Mouse (Mus musculus) hindbrain, embryonic 13.5 days (tissue): Measurements from ENCODE around the gene Upp2. TPM values are rescaled to one million over a fixed set of nuclear protein-coding genes. Genes with fewer than 3 reads are reported as not detected.

Experiments
- ATAC-seq: fragments of 200-750 bp; cut with Nextera tagmentation; 2 replicates; pipeline ENCODE4 v1.8.0; 2017; ENCODE audit warnings: moderate TSS enrichment; ENCODE audit not compliant: low FRiP score
- H3K27ac ChIP-seq: fragments of 300-500 bp; sonication (generic); 2 replicates; pipeline ENCODE4 v1.5.1; 2015; ENCODE audit warnings: inconsistent platforms, mild to moderate bottlenecking, moderate library complexity
- H3K27me3 ChIP-seq: fragments of 300-500 bp; sonication (generic); 2 replicates; pipeline ENCODE4 v1.6.1; 2015; ENCODE audit warnings: mild to moderate bottlenecking, inconsistent platforms
- H3K36me3 ChIP-seq: fragments of 300-500 bp; sonication (generic); 2 replicates; pipeline ENCODE4 v1.6.1; 2015; ENCODE audit warnings: mild to moderate bottlenecking, inconsistent platforms
- H3K4me1 ChIP-seq: fragments of 300-500 bp; sonication (generic); replicated peaks from 2 replicates; pipeline ENCODE4 v1.6.1; 2015; ENCODE audit warnings: inconsistent platforms
- H3K4me2 ChIP-seq: fragments of 300-500 bp; sonication (generic); 2 replicates; pipeline ENCODE4 v1.6.1; 2015; ENCODE audit warnings: inconsistent platforms, mild to moderate bottlenecking, moderate library complexity
- H3K4me3 ChIP-seq: fragments of 300-500 bp; sonication (generic); 2 replicates; pipeline ENCODE4 v1.5.1; 2015; ENCODE audit warnings: mild to moderate bottlenecking, inconsistent platforms
- H3K9ac ChIP-seq: fragments of 300-500 bp; sonication (generic); 2 replicates; pipeline ENCODE4 v1.6.1; 2015; ENCODE audit warnings: mild to moderate bottlenecking, inconsistent platforms
- H3K9me3 ChIP-seq: fragments of 300-500 bp; sonication (generic); 2 replicates; pipeline ENCODE4 v1.6.1; 2016; ENCODE audit warnings: inconsistent platforms
- WGBS: fragments of 180-500 bp; shearing (Covaris S2); methylation state at CpG from one replicate; pipeline ENCODE4 v1.1.7; 2015; 5-methylcytosine and 5-hydroxymethylcytosine counted together
- polyA plus RNA-seq: library from polyadenylated mRNA; unstranded; fragments of >200 nt; fragmentation: Nextera tagmentation; extraction: Ambion mirVana; gene quantifications from 2 replicates; pipeline ENCODE4 v1.2.1, GENCODE M21; 2015

Gene Upp2
- polyA plus RNA-seq, 1 experiment from 2014 or later: 13.2 TPM

DNA sequence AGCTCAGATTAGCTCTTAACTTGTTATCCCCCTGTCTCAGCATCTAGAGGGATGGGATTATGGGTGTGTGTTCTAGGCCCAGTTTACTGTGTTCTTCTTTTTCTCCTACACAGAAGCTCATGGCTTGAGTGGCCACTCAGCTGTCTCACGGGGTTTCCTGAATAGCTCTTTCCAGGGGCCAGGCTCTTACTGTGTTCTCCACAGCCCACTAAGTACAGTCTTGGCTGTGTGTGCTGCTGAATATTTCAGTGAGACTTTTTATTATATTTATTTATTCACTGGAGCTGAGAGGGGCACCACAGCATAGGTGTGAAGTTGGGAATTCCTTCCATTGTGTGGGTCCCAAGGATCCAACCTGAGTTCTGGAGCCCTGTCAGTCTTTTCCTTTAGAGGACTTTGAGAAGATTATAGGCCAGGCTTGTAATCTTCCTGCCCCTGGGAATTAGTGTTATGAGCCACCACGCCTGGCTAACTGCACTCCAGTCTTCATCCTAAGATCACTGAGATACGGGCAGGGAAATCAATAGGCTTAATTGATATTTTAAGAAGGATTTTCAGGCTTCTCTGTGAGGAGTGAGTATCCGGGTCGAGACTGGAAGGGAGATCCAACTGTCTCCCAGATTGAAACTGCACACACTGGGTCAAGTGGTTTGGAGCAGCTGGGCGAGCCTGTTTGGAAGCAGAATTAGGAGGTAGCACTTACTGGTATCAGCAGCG lies 96.5 kb downstream of the Upp2 start:
- H3K27ac ChIP-seq: no peak overlapping the region
- 88% methylated on average over 7 of the region's 7 CpGs for WGBS
- no peak overlapping the region for H3K4me3 ChIP-seq
- H3K4me2 ChIP-seq: no peak overlapping the region
- H3K4me1 ChIP-seq: no peaks in the 10 kb centered on the region
- H3K9ac ChIP-seq: no peak overlapping the region
- no peaks in the 10 kb centered on the region for H3K27me3 ChIP-seq
- H3K9me3 ChIP-seq: no peaks in the 10 kb centered on the region
- no peaks in the 10 kb centered on the region for H3K36me3 ChIP-seq
- ATAC-seq: no peak

DNA sequence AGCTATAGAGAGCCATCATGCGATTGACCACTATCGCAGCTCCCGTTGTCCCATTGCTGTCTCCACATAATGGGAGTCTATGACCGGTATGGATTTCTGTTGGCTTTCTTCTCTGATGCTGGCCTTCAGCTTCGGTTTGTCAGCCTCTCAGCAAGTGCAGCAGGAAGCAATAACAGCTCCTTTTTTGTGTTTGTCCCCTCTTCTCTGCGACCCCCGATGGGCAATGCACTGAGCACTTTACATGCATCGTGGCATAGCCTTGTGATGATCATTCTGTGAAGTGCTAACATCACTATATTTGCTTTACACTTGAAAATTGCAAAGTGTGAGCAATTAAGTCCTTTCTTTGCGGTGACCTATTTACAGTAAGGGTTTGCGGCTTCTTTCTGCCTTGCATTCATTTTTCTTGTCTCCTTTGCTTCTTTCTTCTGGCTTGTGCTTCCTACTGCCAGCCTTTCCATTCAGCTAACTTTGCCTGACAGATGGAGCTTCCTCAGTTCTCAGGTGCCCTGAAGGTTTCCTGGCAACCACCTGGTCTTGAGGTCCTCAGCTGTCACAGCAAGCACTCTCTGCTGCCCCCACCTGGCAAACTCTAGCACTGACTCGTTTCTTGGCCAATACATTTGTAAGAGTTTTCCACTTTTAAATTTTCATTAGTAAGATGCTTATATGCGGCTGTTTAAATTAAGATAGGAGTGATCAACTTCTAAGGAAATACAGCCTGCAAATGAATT lies 98.2 kb downstream of the Upp2 start:
- Histone ChIP-seq H3K27ac (no peak overlapping the region), H3K9ac (no peak overlapping the region), H3K4me2 (no peak overlapping the region), H3K4me3 (no peak overlapping the region), H3K36me3 (no peaks in the 10 kb centered on the region), H3K9me3 (no peaks in the 10 kb centered on the region), H3K4me1 (no peaks in the 10 kb centered on the region), H3K27me3 (no peaks in the 10 kb centered on the region)
- WGBS: 85% methylated on average over 12 of the region's 12 CpGs
- no peak for ATAC-seq

DNA sequence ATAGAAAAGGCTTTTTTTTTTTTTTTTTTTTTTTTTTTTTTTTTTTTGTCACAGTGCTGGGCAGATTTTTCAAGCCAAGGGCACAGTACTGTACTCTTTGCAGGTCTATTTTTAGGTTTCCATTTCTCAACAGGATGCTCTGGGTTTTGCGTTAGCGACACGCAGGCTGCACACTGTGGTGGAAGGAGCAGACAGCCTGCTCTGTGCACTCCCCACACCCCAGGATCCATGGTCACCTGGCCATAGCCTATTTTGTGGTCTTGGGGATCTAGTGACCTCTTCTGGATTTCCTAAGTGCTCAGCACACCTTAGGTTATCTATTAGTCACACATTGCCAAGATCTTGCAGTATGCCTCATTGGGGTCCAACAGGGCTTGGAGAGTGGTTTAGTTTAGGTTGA lies 100.2 kb downstream of the Upp2 start:
- H3K9me3 ChIP-seq: 0 out of 2 replicates have a peak, but pooled peaks cover 8% of the 10 kb centered on the region
- H3K27ac ChIP-seq: no peak overlapping the region
- H3K36me3 ChIP-seq: no peaks in the 10 kb centered on the region
- no peak for ATAC-seq
- H3K4me1 ChIP-seq: no peaks in the 10 kb centered on the region
- 86% methylated on average over 3 of the region's 3 CpGs for WGBS
- no peak overlapping the region for H3K4me2 ChIP-seq
- no peaks in the 10 kb centered on the region for H3K27me3 ChIP-seq
- H3K4me3 ChIP-seq: no peak overlapping the region
- H3K9ac ChIP-seq: no peak overlapping the region

DNA sequence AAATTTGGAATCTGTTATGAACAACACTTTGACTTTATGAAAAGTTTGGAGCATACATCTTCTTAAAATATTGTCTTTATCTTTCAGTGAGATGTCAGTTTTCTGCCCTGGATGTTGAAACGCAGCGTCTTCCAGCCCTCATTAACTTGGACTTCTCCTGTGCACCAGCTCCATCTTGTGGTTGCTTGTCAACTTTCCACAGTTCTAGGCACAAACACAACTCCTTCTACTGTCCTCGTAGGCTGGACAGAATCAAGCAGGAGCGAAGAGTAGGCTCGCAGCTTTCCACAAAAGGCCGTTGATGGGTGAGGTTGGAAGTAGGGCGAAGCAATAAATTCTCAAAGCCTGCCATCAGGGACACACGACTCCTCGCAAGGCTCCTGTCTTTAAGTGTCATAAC lies 100.9 kb downstream of the Upp2 start:
- no peaks in the 10 kb centered on the region for H3K27me3 ChIP-seq
- 0 out of 2 replicates have a peak, but pooled peaks cover 8% of the 10 kb centered on the region for H3K9me3 ChIP-seq
- H3K4me1 ChIP-seq: no peaks in the 10 kb centered on the region
- ATAC-seq: no peak
- H3K4me2 ChIP-seq: no peak overlapping the region
- no peak overlapping the region for H3K9ac ChIP-seq
- WGBS: 51% methylated on average over 9 of the region's 9 CpGs
- no peak overlapping the region for H3K4me3 ChIP-seq
- no peaks in the 10 kb centered on the region for H3K36me3 ChIP-seq
- H3K27ac ChIP-seq: no peak overlapping the region

DNA sequence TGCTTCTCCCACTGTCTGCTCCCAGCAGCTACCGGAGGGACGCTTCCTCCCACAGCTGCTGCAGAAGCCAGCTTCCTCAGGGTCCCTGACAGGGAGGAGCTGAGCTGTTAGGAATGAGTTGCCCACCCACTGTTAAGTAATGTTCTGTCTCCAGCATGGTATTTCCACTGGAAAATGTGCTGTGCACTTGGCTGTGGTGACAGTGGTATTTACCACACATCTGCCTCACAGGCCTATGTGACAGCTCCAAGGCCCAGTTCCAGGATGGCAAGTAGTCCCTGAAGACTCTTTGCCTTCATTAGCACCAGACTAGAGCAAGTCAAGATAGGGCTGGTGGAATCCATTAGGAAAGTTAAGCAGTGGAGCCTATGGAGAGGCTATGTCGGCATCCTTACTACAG lies 102.0 kb downstream of the Upp2 start:
- no peaks in the 10 kb centered on the region for H3K4me1 ChIP-seq
- ATAC-seq: 0 out of 2 replicates have a peak, but pooled peaks have one; percentile 40
- H3K4me3 ChIP-seq: no peak overlapping the region
- no peak overlapping the region for H3K4me2 ChIP-seq
- no peaks in the 10 kb centered on the region for H3K36me3 ChIP-seq
- 77% methylated on average over 3 of the region's 3 CpGs for WGBS
- H3K27me3 ChIP-seq: no peaks in the 10 kb centered on the region
- no peak overlapping the region for H3K9ac ChIP-seq
- no peak overlapping the region for H3K27ac ChIP-seq
- peaks cover 8% of the 10 kb centered on the region; the same call in 1 of the 2 replicates for H3K9me3 ChIP-seq

DNA sequence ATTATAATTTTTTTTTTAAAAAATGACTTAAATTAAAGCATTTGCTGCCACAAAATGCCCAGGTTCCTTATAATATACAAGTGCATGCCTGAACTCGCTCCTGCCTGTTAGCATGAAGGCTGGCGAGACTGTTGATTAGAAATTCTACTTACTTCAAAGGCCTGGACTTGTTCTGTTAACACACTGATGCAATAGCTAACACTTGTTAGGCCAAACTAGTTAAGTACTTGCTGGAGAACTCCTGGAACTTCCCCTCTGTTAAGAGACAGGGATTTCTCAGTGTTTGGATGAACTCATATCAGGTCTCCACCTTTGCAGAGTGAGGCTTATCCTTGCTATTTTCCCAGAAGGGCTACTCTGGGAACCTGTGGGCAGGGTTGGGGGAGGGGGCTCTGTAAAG lies 105.4 kb downstream of the Upp2 start:
- Histone ChIP-seq H3K4me2 (no peak overlapping the region), H3K9me3 (peaks cover 8% of the 10 kb centered on the region; the same call in 1 of the 2 replicates)
- 91% methylated on average over 2 of the region's 2 CpGs for WGBS

DNA sequence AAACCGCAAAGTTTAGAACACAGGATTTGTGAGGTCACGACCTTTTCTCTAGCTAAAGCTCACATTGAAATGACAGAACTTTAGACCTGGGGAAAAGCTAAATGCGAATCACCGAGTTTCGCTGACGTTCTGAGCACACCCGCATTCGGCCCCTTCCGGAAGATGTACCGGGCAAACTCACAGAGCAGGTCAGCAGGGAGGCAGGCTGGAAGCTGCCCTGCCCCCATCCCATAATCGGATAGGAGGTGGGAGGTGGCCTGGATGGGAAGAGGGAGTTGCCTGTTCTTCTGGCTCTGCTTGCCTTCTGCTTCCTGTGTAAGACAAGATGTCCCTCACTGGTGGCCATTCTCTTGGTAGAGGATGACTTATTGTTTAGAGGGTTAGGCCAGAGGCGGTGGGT lies 112.9 kb downstream of the Upp2 start:
- Histone ChIP-seq H3K9ac (no peak overlapping the region), H3K36me3 (no peaks in the 10 kb centered on the region), H3K4me1 (no peaks in the 10 kb centered on the region), H3K9me3 (no peaks in the 10 kb centered on the region), H3K4me2 (no peak overlapping the region), H3K4me3 (no peak overlapping the region), H3K27ac (no peak overlapping the region), H3K27me3 (no peaks in the 10 kb centered on the region)
- no peak for ATAC-seq
- 90% methylated on average over 12 of the region's 12 CpGs for WGBS

More for the DNA sequence above, 105.4 kb downstream of the Upp2 start:
- Histone ChIP-seq H3K9ac (no peak overlapping the region), H3K27me3 (no peaks in the 10 kb centered on the region), H3K4me1 (no peaks in the 10 kb centered on the region), H3K27ac (no peak overlapping the region), H3K4me3 (no peak overlapping the region), H3K36me3 (no peaks in the 10 kb centered on the region)
- no peak for ATAC-seq

DNA sequence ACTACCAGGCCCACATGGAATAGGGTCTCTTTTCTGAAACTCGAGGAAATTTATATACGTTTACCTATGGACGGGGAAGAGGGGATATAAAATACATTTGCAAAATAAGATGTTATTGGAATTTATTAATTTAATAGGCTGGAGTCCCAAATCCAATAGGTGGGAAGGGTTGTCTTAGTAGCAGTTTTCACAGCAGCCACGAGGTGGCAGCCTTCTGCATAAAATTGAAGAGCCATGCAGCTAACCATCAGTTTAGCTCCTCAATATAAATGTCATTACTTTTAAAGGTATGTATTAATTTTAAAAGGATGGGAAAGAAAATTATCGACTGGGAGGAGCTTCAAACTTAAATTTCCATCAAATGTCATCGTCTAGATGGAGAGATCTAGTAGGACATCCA lies 113.7 kb downstream of the Upp2 start:
- Histone ChIP-seq H3K27me3 (no peaks in the 10 kb centered on the region), H3K9ac (no peak overlapping the region), H3K4me2 (no peak overlapping the region), H3K9me3 (no peaks in the 10 kb centered on the region), H3K4me3 (no peak overlapping the region), H3K36me3 (no peaks in the 10 kb centered on the region), H3K27ac (no peak overlapping the region), H3K4me1 (no peaks in the 10 kb centered on the region)
- ATAC-seq: no peak
- 38% methylated on average over 6 of the region's 6 CpGs for WGBS

DNA sequence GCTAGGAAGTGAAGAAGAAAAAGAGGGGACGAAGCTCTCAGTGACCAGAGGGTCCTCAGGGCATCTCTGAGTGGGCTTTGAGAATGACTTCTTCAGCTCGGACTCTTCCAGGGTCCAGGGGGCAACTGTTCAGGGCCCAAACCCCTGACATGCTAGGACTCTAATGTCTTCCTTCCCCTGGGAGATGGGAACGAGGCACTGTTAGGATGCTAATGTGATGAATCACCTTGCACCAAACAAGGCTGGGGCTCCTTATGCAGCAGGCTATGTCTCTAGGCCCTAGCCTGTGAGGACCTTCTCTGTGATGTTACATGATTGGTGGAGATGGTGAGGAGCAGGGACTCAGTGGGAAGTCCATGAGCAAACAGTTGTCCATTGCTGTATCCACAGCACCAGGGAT lies 114.3 kb downstream of the Upp2 start:
- Histone ChIP-seq H3K9ac (no peak overlapping the region), H3K4me1 (no peaks in the 10 kb centered on the region), H3K9me3 (no peaks in the 10 kb centered on the region), H3K4me3 (no peak overlapping the region), H3K36me3 (no peaks in the 10 kb centered on the region), H3K4me2 (no peak overlapping the region), H3K27me3 (no peaks in the 10 kb centered on the region), H3K27ac (no peak overlapping the region)
- 67% methylated on average over 3 of the region's 3 CpGs for WGBS
- ATAC-seq: 0 out of 2 replicates have a peak, but pooled peaks have one; percentile 32

DNA sequence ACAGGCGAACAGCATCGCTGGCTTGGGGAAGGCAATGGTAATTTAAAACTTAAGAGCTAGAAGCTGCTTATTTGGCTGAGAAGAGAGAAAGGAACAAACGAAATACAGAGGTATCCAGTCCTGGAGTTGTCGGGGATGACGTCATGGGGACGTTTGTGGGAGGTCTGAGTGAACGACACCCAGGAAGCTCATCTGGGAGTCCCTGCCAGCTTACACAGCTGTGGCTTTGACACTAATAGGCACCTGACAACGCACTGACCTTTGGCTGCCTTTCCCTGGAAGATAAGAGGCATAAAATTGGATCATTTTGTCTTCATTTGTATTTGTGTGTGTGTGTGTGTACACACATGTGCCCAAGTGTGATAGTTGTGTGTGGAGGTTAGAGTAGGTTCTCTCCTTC lies 130.4 kb downstream of the Upp2 start:
- Histone ChIP-seq H3K4me2 (no peak overlapping the region), H3K9me3 (no peaks in the 10 kb centered on the region), H3K4me3 (no peak overlapping the region), H3K27ac (no peak overlapping the region), H3K9ac (no peak overlapping the region), H3K36me3 (no peaks in the 10 kb centered on the region), H3K4me1 (no peaks in the 10 kb centered on the region), H3K27me3 (no peaks in the 10 kb centered on the region)
- 82% methylated on average over 8 of the region's 8 CpGs for WGBS
- ATAC-seq: no peak

DNA sequence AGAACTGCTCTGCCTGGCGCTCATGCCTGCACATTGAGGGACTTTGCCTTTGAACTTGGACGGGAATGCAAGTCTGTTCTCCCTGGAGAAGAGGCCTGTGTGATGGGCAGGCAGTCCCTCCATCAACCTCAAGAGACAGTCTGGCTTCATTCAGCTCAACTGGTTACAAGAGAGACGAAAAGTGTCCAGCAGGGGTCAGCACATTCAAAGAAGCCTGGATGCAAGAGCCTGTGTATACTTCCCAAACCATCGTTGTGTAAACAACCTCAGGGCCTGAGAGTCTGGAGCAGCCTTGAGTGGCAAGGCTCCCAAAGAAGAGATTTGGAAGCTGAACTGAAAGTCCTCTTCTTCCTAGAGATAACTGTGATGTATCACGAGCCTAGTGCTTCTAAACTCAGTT lies 132.8 kb downstream of the Upp2 start:
- WGBS: 26% methylated on average over 5 of the region's 5 CpGs

DNA sequence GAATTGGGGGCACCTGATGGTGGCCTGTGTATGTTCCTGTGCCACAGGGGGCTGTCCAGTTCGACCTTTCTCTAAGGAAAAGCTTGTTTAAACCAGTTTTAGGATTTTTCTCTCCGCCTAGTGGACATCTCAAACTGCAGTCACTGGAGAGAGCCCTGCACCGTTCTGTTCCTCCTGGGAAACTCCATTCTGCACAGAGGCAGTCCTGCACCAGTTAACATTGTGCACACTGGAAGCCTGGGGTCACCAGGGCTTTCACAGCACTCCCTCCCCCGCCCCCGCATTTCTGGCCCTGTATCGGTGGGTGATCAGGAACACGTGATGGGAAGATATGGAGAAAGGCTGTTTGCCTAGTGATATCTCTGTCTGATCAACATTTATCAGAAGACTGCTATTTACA lies 133.3 kb downstream of the Upp2 start:
- ATAC-seq: peak; percentile 47
- H3K4me3 ChIP-seq: no peak overlapping the region
- no peaks in the 10 kb centered on the region for H3K36me3 ChIP-seq
- H3K9me3 ChIP-seq: no peaks in the 10 kb centered on the region
- H3K27me3 ChIP-seq: no peaks in the 10 kb centered on the region
- no peak overlapping the region for H3K9ac ChIP-seq
- H3K4me1 ChIP-seq: no peaks in the 10 kb centered on the region
- H3K4me2 ChIP-seq: no peak overlapping the region
- 68% methylated on average over 7 of the region's 7 CpGs for WGBS
- no peak overlapping the region for H3K27ac ChIP-seq

More for the DNA sequence above, 132.8 kb downstream of the Upp2 start:
- Histone ChIP-seq H3K4me2 (no peak overlapping the region), H3K36me3 (no peaks in the 10 kb centered on the region), H3K27me3 (no peaks in the 10 kb centered on the region), H3K27ac (no peak overlapping the region), H3K4me1 (no peaks in the 10 kb centered on the region), H3K9ac (no peak overlapping the region), H3K4me3 (no peak overlapping the region), H3K9me3 (no peaks in the 10 kb centered on the region)
- ATAC-seq: peak; percentile 76

DNA sequence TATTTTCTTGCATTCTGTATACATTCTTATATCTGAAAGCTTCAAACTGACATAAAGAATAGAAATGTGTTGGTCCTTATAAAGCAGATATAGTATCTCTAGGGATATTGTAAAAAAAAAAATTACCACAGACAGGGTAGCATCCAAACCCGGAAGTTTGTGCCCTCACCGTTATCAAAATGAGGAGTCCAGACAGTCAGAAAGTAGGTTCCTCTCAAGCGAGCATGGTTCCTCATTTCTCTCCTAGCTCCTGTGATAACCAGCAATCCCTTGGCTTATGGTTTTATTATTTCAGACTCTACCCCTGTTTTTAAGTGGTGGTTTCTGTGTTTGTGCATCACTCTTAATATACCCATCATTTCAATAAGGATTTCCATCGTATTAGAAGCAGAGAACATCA lies 134.5 kb downstream of the Upp2 start:
- Histone ChIP-seq H3K4me1 (no peaks in the 10 kb centered on the region), H3K27me3 (no peaks in the 10 kb centered on the region), H3K9me3 (no peaks in the 10 kb centered on the region), H3K27ac (no peak overlapping the region), H3K9ac (no peak overlapping the region), H3K4me3 (no peak overlapping the region), H3K36me3 (no peaks in the 10 kb centered on the region), H3K4me2 (no peak overlapping the region)
- ATAC-seq: no peak
- WGBS: 96% methylated on average over 4 of the region's 4 CpGs
